Mouse (Mus musculus) cerebellum, postnatal 36 days (tissue): Measurements from ENCODE around the gene Psmb6.
A peak's percentile ranks its signal among the peaks of the same experiment; 100 is the strongest.
"Not testable (repeated sequence)": the region's sequence is repeated elsewhere in the genome, so short reads cannot be mapped to it uniquely, and the experiment has no call there.

ENCODE experiments used
- DNase-seq, 2 experiments: peaks; one replicate each; pipeline ENCODE4 v3.0.0; 2021 to 2022; ENCODE audit warnings: mixed read lengths in 2 of 2

The Psmb6 gene

GRCm38 (mm10) chr11:70524782-70525181, 385 bp upstream of the Psmb6 start:
- no peak for DNase-seq

DNA sequence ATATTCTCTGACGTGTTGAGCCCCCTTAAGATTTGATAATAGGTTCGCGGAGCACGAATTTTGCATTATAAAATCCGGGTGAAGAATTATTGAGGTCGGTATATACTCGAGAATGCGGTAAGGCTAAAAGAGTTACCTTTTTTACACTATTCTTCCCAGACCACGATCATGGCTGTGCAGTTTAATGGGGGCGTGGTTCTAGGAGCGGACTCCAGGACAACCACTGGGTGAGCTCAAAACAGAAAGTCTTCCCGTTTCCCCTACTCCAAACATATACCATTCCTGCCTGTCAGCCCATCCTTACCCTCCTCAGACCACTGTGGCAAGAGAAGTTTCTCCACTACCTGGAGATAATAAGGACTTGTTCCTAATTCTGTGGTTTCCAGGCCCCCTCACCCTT, 559 bp downstream of the Psmb6 start:
- no peak for DNase-seq

DNA sequence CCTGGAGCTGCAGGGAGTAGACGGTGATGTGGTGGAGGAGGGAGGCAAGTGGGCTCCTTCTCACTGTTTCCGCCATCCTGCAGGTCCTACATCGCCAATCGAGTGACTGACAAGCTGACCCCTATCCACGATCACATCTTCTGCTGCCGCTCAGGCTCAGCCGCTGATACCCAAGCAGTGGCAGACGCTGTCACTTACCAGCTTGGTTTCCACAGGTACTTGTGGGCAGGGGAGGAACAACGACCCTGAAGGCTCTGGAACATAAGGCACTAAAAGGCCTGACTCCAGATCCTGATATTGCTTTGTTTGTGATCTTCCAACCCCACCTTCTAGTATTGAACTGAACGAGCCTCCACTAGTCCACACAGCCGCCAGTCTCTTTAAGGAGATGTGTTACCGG, 1.0 kb downstream of the Psmb6 start:
- no peak for DNase-seq

DNA sequence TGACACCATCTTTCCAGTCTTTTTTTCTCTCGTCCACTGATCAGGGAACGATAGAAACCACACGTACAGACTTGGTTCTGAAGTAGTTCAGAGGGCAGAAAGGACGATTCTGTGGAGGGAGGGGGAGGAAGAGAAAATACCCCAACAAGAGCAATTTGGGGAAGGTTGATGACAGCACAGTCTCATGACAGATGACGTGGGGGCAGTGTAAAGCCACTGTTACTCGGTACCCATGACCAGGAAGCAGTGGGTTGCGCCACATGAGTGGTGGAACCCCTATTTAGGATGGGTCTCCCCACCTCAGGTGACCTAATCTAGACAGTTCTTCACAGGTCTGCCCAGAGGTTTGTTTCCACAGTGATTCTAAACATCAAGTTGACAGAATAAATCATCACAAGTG, 3.4 kb downstream of the Psmb6 start:
- DNase-seq = no peak

DNA sequence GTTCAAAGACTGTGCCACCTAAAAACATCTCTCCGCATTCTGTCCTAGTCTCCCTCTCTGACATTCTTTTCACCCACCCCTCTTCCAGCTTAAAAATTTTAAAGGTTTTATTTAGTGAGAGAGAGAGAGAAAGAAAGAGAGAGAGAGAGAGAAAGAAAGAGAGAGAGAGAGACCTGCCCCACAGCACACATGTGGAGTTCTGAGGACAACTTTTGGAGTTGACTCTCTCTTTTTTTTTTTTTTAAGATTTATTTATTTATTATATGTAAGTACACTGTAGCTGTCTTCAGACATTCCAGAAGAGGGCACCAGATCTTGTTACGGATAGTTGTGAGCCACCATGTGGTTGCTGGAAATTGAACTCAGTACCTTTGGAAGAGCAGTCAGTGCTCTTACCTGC, 5.9 kb downstream of the Psmb6 start:
- DNase-seq = not testable (repeated sequence)

- no peak for DNase-seq
Observed at GRCm38 (mm10) chr11:70532839-70533238, 7.7 kb downstream of the Psmb6 start, which contains the start of gene Gm40193. Gm40193 (minus strand) TSS chr11:70532939.

DNA sequence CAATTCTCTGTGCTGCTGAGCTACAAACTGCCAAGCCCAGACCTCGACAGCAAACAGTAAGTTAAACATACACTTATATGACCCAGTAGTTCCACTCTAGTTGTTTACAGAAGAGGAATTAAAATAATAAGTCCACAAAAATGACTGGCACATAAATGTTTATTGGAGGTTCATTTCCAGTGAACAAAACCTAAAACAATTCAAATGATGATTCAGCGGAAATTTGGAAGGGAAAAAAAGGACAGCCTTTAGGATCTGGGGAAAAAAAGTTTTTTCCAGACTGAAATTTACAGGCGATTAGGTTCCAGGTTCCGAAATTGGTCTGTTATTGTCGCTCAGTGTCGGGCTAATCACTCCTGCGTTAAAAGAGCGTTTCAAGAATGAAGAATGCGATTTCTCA, 14.3 kb downstream of the Psmb6 start:
- no peak for DNase-seq

DNA sequence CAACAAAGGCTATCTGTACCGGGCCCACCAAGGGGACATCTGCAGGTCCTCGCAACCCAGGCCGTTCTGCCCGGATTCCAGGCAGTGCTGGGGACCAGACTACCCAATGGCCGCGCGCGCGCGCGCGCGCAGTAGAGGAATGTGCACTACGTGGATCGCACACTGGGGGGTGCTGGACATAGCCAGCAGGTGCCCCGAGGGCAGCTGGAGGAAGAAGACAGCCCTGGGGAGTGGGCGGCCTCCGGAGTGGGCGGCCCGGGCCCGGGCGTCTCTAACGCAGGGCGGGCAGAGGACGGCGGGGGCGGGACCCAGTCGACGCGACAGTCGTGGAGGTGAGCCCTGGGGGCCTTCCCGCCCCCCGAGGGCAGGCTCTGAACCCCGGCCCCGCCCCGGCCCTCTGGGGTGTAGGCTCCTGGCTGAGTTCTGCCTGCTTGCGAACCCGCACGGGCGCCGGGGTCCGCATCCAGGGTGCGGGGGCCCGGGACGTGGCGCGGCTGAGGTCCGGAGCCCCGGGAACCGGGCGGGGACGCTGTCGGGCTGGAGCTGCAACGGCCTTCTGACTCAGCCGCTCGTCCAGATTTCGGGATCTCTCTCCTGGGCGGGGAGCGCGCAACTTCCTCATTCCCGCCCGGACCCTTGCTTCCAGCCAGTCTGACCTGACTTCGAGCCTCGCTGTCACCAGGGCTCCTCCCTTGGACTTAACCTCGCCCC, 14.9 kb downstream of the Psmb6 start, which contains the start of gene Pld2:
Pld2 (plus strand) TSS at position 188 of the 711 bp plus-strand sequence.
- peak; percentile 45 to 60 for DNase-seq

DNA sequence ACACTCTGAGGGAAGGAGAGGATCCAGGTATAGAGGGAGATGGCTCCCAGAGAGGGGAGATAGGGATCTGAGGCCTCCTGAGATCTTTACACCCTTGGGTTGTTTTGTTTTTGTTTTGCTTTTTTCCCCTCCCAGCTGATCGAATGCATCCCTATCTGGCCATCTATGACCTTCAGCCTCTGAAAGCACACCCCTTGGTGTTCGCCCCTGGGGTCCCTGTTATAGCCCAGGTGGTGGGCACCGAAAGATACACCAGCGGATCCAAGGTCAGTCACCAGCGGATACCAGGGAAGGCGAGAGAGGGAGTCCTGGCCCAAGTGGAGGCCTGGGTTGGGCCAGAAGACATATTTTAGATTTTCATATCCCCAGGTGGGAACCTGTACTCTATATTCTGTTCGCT, 15.8 kb downstream of the Psmb6 start:
- no peak for DNase-seq

DNA sequence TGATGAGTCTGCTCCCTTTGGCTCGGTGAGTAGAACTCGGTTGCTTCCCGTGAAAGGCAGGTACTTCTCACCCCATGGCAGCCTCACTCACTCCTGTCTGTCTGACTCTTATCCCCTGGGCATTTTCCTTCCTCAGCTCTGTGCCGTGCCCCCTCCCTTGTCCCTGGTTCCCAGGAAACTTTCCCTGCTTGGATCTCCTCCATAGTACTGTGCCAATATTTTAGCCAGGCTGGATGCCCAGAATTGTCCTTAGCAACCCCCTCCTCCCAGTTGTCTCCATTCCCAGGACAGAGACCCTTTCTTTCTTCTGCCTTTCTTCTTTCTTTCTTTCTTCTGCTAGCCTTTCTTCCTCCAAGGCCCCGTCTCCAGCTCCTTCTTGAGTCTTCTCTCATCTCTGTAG, 16.2 kb downstream of the Psmb6 start:
- DNase-seq = no peak

DNA sequence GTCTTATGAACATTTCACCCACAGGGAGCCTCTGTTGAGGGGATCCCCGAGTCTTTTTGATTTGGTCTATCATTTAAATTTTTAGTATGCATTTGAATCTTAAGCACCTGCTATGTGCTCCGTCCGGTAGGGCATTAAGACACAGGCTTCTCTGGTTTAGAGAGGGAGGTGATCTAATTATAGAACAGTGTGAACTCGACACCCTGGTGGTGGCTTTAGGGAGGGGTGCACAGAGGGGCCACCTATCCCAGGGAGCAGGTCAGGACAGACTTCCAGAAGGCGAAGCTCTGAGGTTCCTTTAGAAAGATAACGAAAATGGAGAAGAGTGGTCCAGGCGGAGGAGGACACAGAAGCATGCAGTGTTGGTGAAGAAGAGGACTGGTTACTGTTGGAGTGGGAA, 19.3 kb downstream of the Psmb6 start:
- DNase-seq = no peak

GRCm38 (mm10) chr11:70551526-70551925, 26.4 kb downstream of the Psmb6 start:
- no peak for DNase-seq

DNA sequence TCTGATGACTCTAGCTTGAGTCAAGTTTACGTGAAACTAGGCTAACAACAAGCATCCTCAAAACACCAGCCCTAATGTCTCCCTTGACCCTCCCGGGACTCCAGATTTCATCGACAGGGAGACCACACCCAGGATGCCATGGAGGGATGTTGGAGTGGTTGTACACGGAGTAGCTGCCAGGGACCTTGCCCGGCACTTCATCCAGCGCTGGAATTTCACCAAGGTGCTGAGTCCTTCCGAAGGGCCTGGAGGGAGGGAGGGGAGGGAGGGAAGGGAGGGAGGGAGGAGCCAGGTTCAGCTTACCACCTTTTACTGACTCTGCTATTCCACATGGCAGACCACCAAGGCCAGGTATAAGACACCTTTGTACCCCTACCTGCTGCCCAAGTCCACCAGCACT, 28.8 kb downstream of the Psmb6 start:
- DNase-seq = no peak

GRCm38 (mm10) chr11:70557545-70557944, 32.4 kb downstream of the Psmb6 start:
- DNase-seq = no peak

- no peak for DNase-seq
Observed at GRCm38 (mm10) chr11:70561937-70562286, 36.7 kb downstream of the Psmb6 start.

- DNase-seq = peak; percentile 83 to 90
Observed at GRCm38 (mm10) chr11:70562287-70562994, 37.3 kb downstream of the Psmb6 start, which contains the start of gene Mink1. Mink1 (plus strand) TSS chr11:70562881.

DNA sequence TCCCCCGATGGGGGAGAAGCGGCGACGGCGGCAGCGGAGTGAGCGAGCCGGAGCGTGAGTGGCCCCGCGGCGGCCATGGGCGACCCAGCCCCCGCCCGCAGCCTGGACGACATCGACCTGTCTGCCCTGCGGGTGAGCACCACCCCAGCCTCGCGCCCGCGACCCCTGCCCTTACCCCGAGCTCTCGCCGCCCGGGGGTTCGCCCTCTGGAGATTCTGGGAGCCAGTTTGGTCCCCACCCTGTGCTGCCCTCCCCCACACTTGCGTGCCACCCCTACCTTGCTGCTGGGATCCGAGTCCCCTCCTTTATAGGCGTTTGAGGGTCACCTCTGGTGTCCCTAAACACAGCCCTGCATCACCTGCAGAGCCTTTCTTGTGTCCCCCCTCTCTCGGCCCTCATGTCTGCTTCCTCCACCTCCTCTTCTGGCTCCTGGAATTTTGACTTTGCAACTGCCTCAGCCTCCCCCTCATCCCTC, 37.9 kb downstream of the Psmb6 start:
- DNase-seq = no peak

- DNase-seq = no peak
Observed at GRCm38 (mm10) chr11:70563470-70564275, 38.5 kb downstream of the Psmb6 start.

- DNase-seq = no peak
Observed at GRCm38 (mm10) chr11:70564276-70564873, 39.2 kb downstream of the Psmb6 start.

DNA sequence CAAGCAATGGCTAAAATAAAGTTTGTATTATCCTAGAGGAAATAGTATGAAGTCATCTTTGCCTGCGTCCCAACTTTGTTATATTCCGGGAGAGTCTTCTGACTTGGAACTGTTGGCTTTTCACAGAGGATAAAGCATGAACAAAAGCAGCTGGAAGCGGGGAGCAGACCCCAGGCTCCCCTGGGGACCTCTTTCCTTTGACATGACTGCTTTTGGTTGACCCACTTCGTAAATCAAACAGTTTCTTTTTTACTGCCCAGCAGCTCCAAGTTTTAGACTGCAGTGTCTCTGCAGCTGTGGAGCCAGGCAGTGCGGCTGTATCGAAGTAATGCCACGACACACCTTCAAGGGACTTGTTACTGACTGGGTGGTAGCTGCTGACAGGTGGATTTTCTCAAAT, 41.4 kb downstream of the Psmb6 start:
- no peak for DNase-seq

GRCm38 (mm10) chr11:70570614-70571013, 45.4 kb downstream of the Psmb6 start:
- DNase-seq = not testable (repeated sequence)

- DNase-seq = no peak
Observed at GRCm38 (mm10) chr11:70571641-70572040, 46.5 kb downstream of the Psmb6 start.

DNA sequence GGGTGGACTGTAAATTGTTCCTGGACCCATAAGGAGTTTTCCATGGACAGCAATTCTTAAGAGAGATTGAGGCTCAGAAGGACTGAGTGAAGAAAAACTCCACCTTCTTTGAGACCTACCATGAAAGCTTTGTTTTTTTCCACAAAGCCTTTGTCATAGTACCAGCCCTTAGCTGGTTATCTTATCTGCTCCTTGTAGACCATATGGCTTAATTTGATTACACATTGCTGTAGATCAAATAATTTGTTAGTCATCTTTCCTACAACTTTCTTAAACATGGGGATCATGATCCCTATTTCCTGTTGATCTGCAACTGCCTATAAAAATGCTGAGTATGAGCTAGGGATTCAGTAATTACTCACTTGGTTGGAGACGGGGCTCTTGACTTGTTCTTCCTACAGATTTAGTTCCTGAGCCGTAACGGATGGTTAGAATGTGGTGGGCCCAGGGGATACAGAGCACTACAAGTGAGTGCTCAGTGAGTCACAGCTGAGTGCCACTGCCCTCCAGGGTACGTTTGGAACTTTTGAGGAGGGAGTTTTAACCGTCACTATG, 47.3 kb downstream of the Psmb6 start:
- DNase-seq = no peak
